Mouse (Mus musculus) heart, embryonic 16.5 days (tissue): Measurements from ENCODE around the gene Evx1. TPM values are rescaled to one million over a fixed set of nuclear protein-coding genes. Genes with fewer than 3 reads are reported as not detected.

Source experiments
- ATAC-seq: fragments of 200-750 bp; cut with Nextera tagmentation; replicated peaks from 2 replicates; pipeline ENCODE4 v1.8.0; 2017; ENCODE audit warnings: moderate number of reproducible peaks; ENCODE audit not compliant: insufficient read depth, low FRiP score; ENCODE audit errors: extremely low read depth
- H3K27ac ChIP-seq: fragments of 300-500 bp; sonication (generic); 2 replicates; pipeline ENCODE4 v1.5.1; 2014; ENCODE audit warnings: mild to moderate bottlenecking, low read length, control low read depth, moderate library complexity
- H3K27me3 ChIP-seq: fragments of 300-500 bp; sonication (generic); 2 replicates; pipeline ENCODE4 v1.6.1; 2014; ENCODE audit warnings: low read length, mixed read lengths; ENCODE audit not compliant: control insufficient read depth, insufficient read depth
- H3K36me3 ChIP-seq: fragments of 300-500 bp; sonication (generic); 2 replicates; pipeline ENCODE4 v1.6.1; 2014; ENCODE audit not compliant: control insufficient read depth, insufficient read depth
- H3K4me1 ChIP-seq: fragments of 300-500 bp; sonication (generic); 2 replicates; pipeline ENCODE4 v1.6.1; 2014; ENCODE audit warnings: low read length, mixed read lengths; ENCODE audit not compliant: control insufficient read depth, insufficient read depth
- H3K4me2 ChIP-seq: fragments of 300-500 bp; sonication (generic); 2 replicates; pipeline ENCODE4 v1.6.1; 2014; ENCODE audit warnings: low read depth, mild to moderate bottlenecking, control low read depth, low read length
- H3K4me3 ChIP-seq: fragments of 300-500 bp; sonication (generic); 2 replicates; pipeline ENCODE4 v1.5.1; 2014; ENCODE audit warnings: mild to moderate bottlenecking, control low read depth, low read length
- H3K9ac ChIP-seq: fragments of 300-500 bp; sonication (generic); 2 replicates; pipeline ENCODE4 v1.6.1; 2014; ENCODE audit warnings: low read length, control low read depth
- H3K9me3 ChIP-seq: fragments of 300-500 bp; sonication (generic); replicated peaks from 2 replicates; pipeline ENCODE4 v1.6.1; 2016; ENCODE audit warnings: low read length; ENCODE audit not compliant: control insufficient read depth
- WGBS: fragments of 180-500 bp; shearing (Covaris S2); extraction: QIAGEN DNeasy Blood & Tissue Kit; methylation state at CpG from one replicate; pipeline ENCODE4 v1.1.7; 2014; 5-methylcytosine and 5-hydroxymethylcytosine counted together
- polyA plus RNA-seq: library from polyadenylated mRNA; unstranded; fragments of >200 nt; fragmentation: Nextera tagmentation; extraction: Ambion mirVana; gene quantifications from 2 replicates; pipeline ENCODE4 v1.2.1, GENCODE M21; 2015

The Evx1 gene
- polyA plus RNA-seq: 0.06 TPM in 1 of 2 replicates, not detected in the other

- Histone ChIP-seq H3K4me2 (peak within 1 kb of the TSS; percentile 29; the same call in 1 of the 2 replicates), H3K4me3 (peak within 1 kb of the TSS; percentile 17; the same call in 1 of the 2 replicates)
- under 1% methylated on average over 59 of the region's 59 CpGs for WGBS
These were observed at the start of gene Evx1 for GRCm38 (mm10) chr6:52313391-52314303. TSS of gene Evx1 (plus strand) at chr6:52313498.

GRCm38 (mm10) chr6:52264106-52264790 lies 49.0 kb upstream of the Evx1 start:
- H3K4me1 ChIP-seq: peaks cover 10% of the 10 kb centered on the region
- 6% methylated on average over 5 of the region's 5 CpGs for WGBS
- ATAC-seq: no peak

More at GRCm38 (mm10) chr6:52313391-52314303, at the start of gene Evx1:
- no peaks in the 10 kb centered on the region for H3K9me3 ChIP-seq
- H3K27ac ChIP-seq: no peak within 1 kb of the TSS
- peaks cover 97% of the 10 kb centered on the region for H3K27me3 ChIP-seq
- ATAC-seq: no peak
- H3K9ac ChIP-seq: no peak within 1 kb of the TSS
- peaks cover 9% of the 10 kb centered on the region for H3K4me1 ChIP-seq
- H3K36me3 ChIP-seq: no peaks in the 10 kb centered on the region

GRCm38 (mm10) chr6:52265306-52265912 lies 47.9 kb upstream of the Evx1 start:
- no peak for ATAC-seq
- Histone ChIP-seq H3K4me1 (peaks cover 3% of the 10 kb centered on the region; the same call in 1 of the 2 replicates), H3K9ac (no peak overlapping the region), H3K9me3 (no peaks in the 10 kb centered on the region), H3K27me3 (peaks cover 88% of the 10 kb centered on the region), H3K27ac (no peak overlapping the region), H3K36me3 (no peaks in the 10 kb centered on the region), H3K4me2 (no peak overlapping the region), H3K4me3 (no peak overlapping the region)
- WGBS: 1% methylated on average over 18 of the region's 18 CpGs

More at GRCm38 (mm10) chr6:52264106-52264790, 49.0 kb upstream of the Evx1 start:
- H3K9ac ChIP-seq: no peak overlapping the region
- no peak overlapping the region for H3K4me3 ChIP-seq
- H3K4me2 ChIP-seq: no peak overlapping the region
- peaks cover 85% of the 10 kb centered on the region for H3K27me3 ChIP-seq
- no peaks in the 10 kb centered on the region for H3K9me3 ChIP-seq
- H3K27ac ChIP-seq: no peak overlapping the region
- H3K36me3 ChIP-seq: no peaks in the 10 kb centered on the region

GRCm38 (mm10) chr6:52265913-52266665 lies 47.2 kb upstream of the Evx1 start:
- H3K27me3 ChIP-seq: peaks cover 92% of the 10 kb centered on the region
- H3K27ac ChIP-seq: no peak overlapping the region
- WGBS: 2% methylated on average over 19 of the region's 19 CpGs
- no peaks in the 10 kb centered on the region for H3K4me1 ChIP-seq
- no peak overlapping the region for H3K4me2 ChIP-seq
- no peak overlapping the region for H3K4me3 ChIP-seq
- H3K9me3 ChIP-seq: no peaks in the 10 kb centered on the region
- H3K9ac ChIP-seq: no peak overlapping the region
- ATAC-seq: no peak
- no peaks in the 10 kb centered on the region for H3K36me3 ChIP-seq

GRCm38 (mm10) chr6:52266666-52266985 lies 46.7 kb upstream of the Evx1 start:
- H3K27me3 ChIP-seq: peaks cover 94% of the 10 kb centered on the region
- H3K4me1 ChIP-seq: no peaks in the 10 kb centered on the region
- ATAC-seq: no peak
- no peak overlapping the region for H3K9ac ChIP-seq
- WGBS: 3% methylated on average over 9 of the region's 9 CpGs
- no peaks in the 10 kb centered on the region for H3K9me3 ChIP-seq
- H3K27ac ChIP-seq: no peak overlapping the region
- no peaks in the 10 kb centered on the region for H3K36me3 ChIP-seq
- H3K4me3 ChIP-seq: no peak overlapping the region
- H3K4me2 ChIP-seq: no peak overlapping the region

GRCm38 (mm10) chr6:52267221-52267620 lies 46.1 kb upstream of the Evx1 start:
- Histone ChIP-seq H3K4me3 (no peak overlapping the region), H3K36me3 (no peaks in the 10 kb centered on the region), H3K4me1 (no peaks in the 10 kb centered on the region), H3K27me3 (peaks cover 91% of the 10 kb centered on the region), H3K9me3 (no peaks in the 10 kb centered on the region), H3K4me2 (no peak overlapping the region), H3K9ac (no peak overlapping the region), H3K27ac (no peak overlapping the region)
- no peak for ATAC-seq
- 21% methylated on average over 5 of the region's 5 CpGs for WGBS

GRCm38 (mm10) chr6:52267691-52268090 lies 45.6 kb upstream of the Evx1 start:
- 9% methylated on average over 3 of the region's 3 CpGs for WGBS
- H3K4me3 ChIP-seq: no peak overlapping the region
- no peak for ATAC-seq
- no peaks in the 10 kb centered on the region for H3K9me3 ChIP-seq
- H3K9ac ChIP-seq: no peak overlapping the region
- peaks cover 93% of the 10 kb centered on the region for H3K27me3 ChIP-seq
- no peak overlapping the region for H3K4me2 ChIP-seq
- no peaks in the 10 kb centered on the region for H3K36me3 ChIP-seq
- H3K27ac ChIP-seq: no peak overlapping the region
- no peaks in the 10 kb centered on the region for H3K4me1 ChIP-seq

GRCm38 (mm10) chr6:52268341-52268740 lies 45.0 kb upstream of the Evx1 start:
- no peaks in the 10 kb centered on the region for H3K4me1 ChIP-seq
- H3K4me2 ChIP-seq: no peak overlapping the region
- H3K9me3 ChIP-seq: no peaks in the 10 kb centered on the region
- no peak overlapping the region for H3K9ac ChIP-seq
- ATAC-seq: no peak
- H3K27me3 ChIP-seq: peaks cover 93% of the 10 kb centered on the region
- H3K4me3 ChIP-seq: no peak overlapping the region
- no peak overlapping the region for H3K27ac ChIP-seq
- H3K36me3 ChIP-seq: no peaks in the 10 kb centered on the region
- 6% methylated on average over 7 of the region's 7 CpGs for WGBS
